Mouse (Mus musculus) liver, adult 2 months (tissue): ENCODE results near the gene Npm3.

ENCODE experiments used
- CTCF ChIP-seq: fragments of 200-500 bp; IDR thresholded peaks from 2 replicates; pipeline ENCODE4 v1.5.1; 2011; ENCODE audit warnings: low read depth, low read length, control low read depth
- POLR2A ChIP-seq: fragments of 200-500 bp; IDR thresholded peaks from 2 replicates; pipeline ENCODE4 v1.6.1; 2011; ENCODE audit warnings: low read length, control low read depth; ENCODE audit not compliant: insufficient read depth; ENCODE audit errors: extremely low read depth

- TF ChIP-seq POLR2A, result no peak
- no peak for TF ChIP-seq CTCF
These were observed 624 bp downstream of the Npm3 start for GRCm38 (mm10) chr19:45748691-45749242.
